Mouse (Mus musculus) layer of hippocampus, adult 2 months (tissue): ENCODE measurements around the gene Syne2. TPM values are rescaled to one million over a fixed set of nuclear protein-coding genes. Genes with fewer than 3 reads are reported as not detected.
A peak's percentile ranks its signal among the peaks of the same experiment; 100 is the strongest.
"Not testable (repeated sequence)": the region's sequence is repeated elsewhere in the genome, so short reads cannot be mapped to it uniquely, and the experiment has no call there.

ENCODE experiments used
- DNase-seq, 2 experiments: peaks; one replicate each; pipeline ENCODE4 v3.0.0; 2022; ENCODE audit warnings: low spot score in 2 of 2
- H3K27ac ChIP-seq: fragments of 200-600 bp; 2 replicates; pipeline ENCODE4 v1.8.1; 2022
- H3K4me3 ChIP-seq: fragments of 200-600 bp; 2 replicates; pipeline ENCODE4 v1.8.1; 2022; ENCODE audit warnings: mild to moderate bottlenecking
- CTCF ChIP-seq: fragments of 200-600 bp; conservative IDR thresholded peaks from 2 replicates; pipeline ENCODE4 v1.8.1; 2022; ENCODE audit warnings: antibody characterized with exemption, mild to moderate bottlenecking, moderate library complexity
- microRNA-seq, 2 experiments: library from miRNA; unstranded; fragments of <30 nt; microRNA quantifications; one replicate each; pipeline ENCODE4 v1.2.0; 2021
- total RNA-seq, 2 experiments: library from RNA; stranded (reverse); gene quantifications; 2 replicates each; pipeline ENCODE4 v1.2.3; 2021

Syne2 gene
- total RNA-seq, 2 experiments from 2014 or later: 25.2 to 26.8 TPM

DNA sequence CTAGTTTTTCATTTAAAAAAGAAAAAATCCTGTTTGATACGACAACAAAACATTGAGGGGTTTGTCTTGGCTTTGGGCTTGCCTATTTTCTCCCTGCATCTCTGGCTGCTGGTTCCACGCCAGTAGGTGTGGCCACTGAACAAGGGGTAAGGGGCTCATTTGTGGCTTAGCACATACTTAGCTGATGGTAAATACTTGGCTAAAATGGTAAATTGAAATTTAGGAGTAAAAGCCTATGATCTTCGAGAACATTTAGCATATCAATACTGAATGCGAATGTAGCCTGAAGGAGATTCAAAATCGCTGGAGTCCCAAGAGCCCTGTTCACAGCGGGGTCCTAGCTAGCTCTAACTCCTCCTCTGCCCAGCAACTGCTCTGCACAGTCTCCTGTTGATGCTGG, 318.8 kb downstream of the Syne2 start:
- DNase-seq: no peak
- TF ChIP-seq CTCF: no peak
- no peak overlapping the region for H3K4me3 ChIP-seq
- no peak overlapping the region for H3K27ac ChIP-seq

- not testable (repeated sequence) for DNase-seq, H3K27ac ChIP-seq
- H3K4me3 ChIP-seq: peak overlapping the region; percentile 15; the same call in 1 of the 2 replicates
Measured at GRCm38 (mm10) chr12:76152389-76152788, 334.5 kb downstream of the Syne2 start.

Small RNAs within 50 kb of the gene (microRNA-seq; reads per million reads assigned to microRNA genes)
- 0 reads per million in 2 experiments for gene Mir5101

Other genes starting within 250 kb of the Syne2 start
- gene Ppp2r5e, start 221.9 kb upstream of the Syne2 start, total RNA-seq: 10 to 100 TPM; 79.1 to 80.1 TPM
- 1 to 10 TPM; 3.2 to 3.6 TPM for gene Wdr89, start 148.6 kb upstream of the Syne2 start, total RNA-seq
- 10 to 100 TPM; 28.9 to 32.2 TPM for gene Sgpp1, start 82.4 kb upstream of the Syne2 start, total RNA-seq